ENCODE assay signal across 10 mouse cellular contexts in genomic region chr12:86941173-86941572, GRCm38 (mm10). TPM values are rescaled to one million over a fixed set of nuclear protein-coding genes. Genes with fewer than 3 reads are reported as not detected.
DNase-seq lines count a peak whose midpoint lies in the region; ATAC-seq lines count a peak whose summit lies in the region.
"Had no signal": no experiment of that assay in that cellular context is flagged by ENCODE, and none has a peak within 500 bp of the region (broad histone marks: within the 10 kb centered on the region; RNA-seq: fewer than 3 reads in every experiment).

No protein-coding gene starts in this region.

- intact Hi-C loops in left cerebral cortex, postnatal 10 days (cut with DNase I), result no loop called here

- no peaks in the 10 kb centered on the region for H3K27me3 ChIP-seq in embryonic facial prominence, embryonic 10.5 days (replicated peaks; ENCODE audit: low read depth, poor library complexity, severe bottlenecking)
- H3K27me3 ChIP-seq in hindbrain, embryonic 16.5 days (replicated peaks; ENCODE audit: control insufficient read depth, insufficient read depth, low read length), result no peaks in the 10 kb centered on the region
- H3K27me3 ChIP-seq in splenic B cell, adult 2 months (ENCODE audit: control insufficient read depth, insufficient read depth, low read length, poor library complexity, severe bottlenecking), result no peaks in the 10 kb centered on the region

- H3K4me2 ChIP-seq in hindbrain, embryonic 16.5 days (ENCODE audit: low read length), result peak overlapping the region; percentile 31

- WGBS in embryonic facial prominence, embryonic 10.5 days, result 46% methylated on average over 11 of the region's 11 CpGs
- WGBS in hindbrain, embryonic 16.5 days, result 9% methylated on average over 11 of the region's 11 CpGs

- DNase-seq in right cerebral cortex, adult 18-20 months, result peak; percentile 32
- no peak for DNase-seq in right cerebral cortex, postnatal 25 days
- DNase-seq in embryonic facial prominence, embryonic 10.5 days (ENCODE audit: low spot score), result no peak
- peak; percentile 17 for DNase-seq in splenic B cell, adult 2 months (ENCODE audit: low read depth, low spot score)
- DNase-seq in cerebellum, adult 9-11 months, result no peak
- no peak for DNase-seq in left cerebral cortex, postnatal 10 days (ENCODE audit: extremely low spot score in 1 of 2, low spot score in 2 of 2)
- DNase-seq in thymus, postnatal 10 days (ENCODE audit: low spot score in 2 of 2), result no peak
- DNase-seq: thymus, postnatal 4 days had no signal

- H3K9me3 ChIP-seq in embryonic facial prominence, embryonic 10.5 days, result no peaks in the 10 kb centered on the region
- no peaks in the 10 kb centered on the region for H3K9me3 ChIP-seq in hindbrain, embryonic 16.5 days (ENCODE audit: control insufficient read depth, low read length)

- H3K36me3 ChIP-seq in embryonic facial prominence, embryonic 10.5 days (replicated peaks), result no peaks in the 10 kb centered on the region
- no peaks in the 10 kb centered on the region for H3K36me3 ChIP-seq in hindbrain, embryonic 16.5 days (ENCODE audit: control insufficient read depth, insufficient read depth, low read length)
- no peaks in the 10 kb centered on the region for H3K36me3 ChIP-seq in splenic B cell, adult 2 months (ENCODE audit: control insufficient read depth, insufficient read depth, low read length, poor library complexity, severe bottlenecking)

- ATAC-seq in hindbrain, embryonic 16.5 days, result peak; percentile 64

- H3K9ac ChIP-seq in hindbrain, embryonic 16.5 days (ENCODE audit: low read depth, low read length), result peak overlapping the region; percentile 54

- H3K4me1 ChIP-seq in embryonic facial prominence, embryonic 10.5 days, result peaks cover 32% of the 10 kb centered on the region
- H3K4me1 ChIP-seq in hindbrain, embryonic 16.5 days (ENCODE audit: control insufficient read depth, insufficient read depth, low read depth, low read length), result peaks cover 24% of the 10 kb centered on the region

- no peak overlapping the region for H3K4me3 ChIP-seq in embryonic facial prominence, embryonic 10.5 days
- H3K4me3 ChIP-seq in hindbrain, embryonic 16.5 days (ENCODE audit: low read length), result no peak overlapping the region

- H3K27ac ChIP-seq in embryonic facial prominence, embryonic 10.5 days (replicated peaks), result peak overlapping the region; percentile 63; the same call in 1 of the 2 replicates
- peak overlapping the region; percentile 89 for H3K27ac ChIP-seq in hindbrain, embryonic 16.5 days (ENCODE audit: low read depth, low read length)

RNA-seq across cellular contexts. Expression of gene Cipc, which starts 5.7 kb away (rescaled TPM):
- polyA plus RNA-seq in embryonic facial prominence, embryonic 10.5 days (2016; fragmentation: Nextera tagmentation; extraction: Ambion mirVana), result 35.1 and 37.1 TPM in 2 replicates
- 43.4 and 49.0 TPM in 2 replicates for polyA plus RNA-seq in hindbrain, embryonic 16.5 days (2015; fragmentation: Nextera tagmentation; extraction: Ambion mirVana)
- 10 to 100 TPM; 59.9 to 61.9 TPM for total RNA-seq in left cerebral cortex, postnatal 10 days (2021)

RNA-seq across cellular contexts. Expression of gene Zdhhc22, which starts 49.1 kb away (rescaled TPM):
- 0.05 and 0.06 TPM in 2 replicates for polyA plus RNA-seq in embryonic facial prominence, embryonic 10.5 days (2016; fragmentation: Nextera tagmentation; extraction: Ambion mirVana)
- polyA plus RNA-seq in hindbrain, embryonic 16.5 days (2015; fragmentation: Nextera tagmentation; extraction: Ambion mirVana), result 23.2 and 26.9 TPM in 2 replicates
- total RNA-seq in left cerebral cortex, postnatal 10 days (2021), result 10 to 100 TPM; 45.0 to 47.8 TPM
- polyA plus RNA-seq: gonadal fat pad, adult 2 months had no signal

RNA-seq across cellular contexts. Expression of gene Irf2bpl, which starts 56.6 kb away (rescaled TPM):
- polyA plus RNA-seq in embryonic facial prominence, embryonic 10.5 days (2016; fragmentation: Nextera tagmentation; extraction: Ambion mirVana), result 13.5 and 17.3 TPM in 2 replicates
- polyA plus RNA-seq in hindbrain, embryonic 16.5 days (2015; fragmentation: Nextera tagmentation; extraction: Ambion mirVana), result 49.7 and 56.6 TPM in 2 replicates
- 10 to 100 TPM; 86.4 to 89.5 TPM for total RNA-seq in left cerebral cortex, postnatal 10 days (2021)

Comparison
In these comparisons a context has a peak if more than half of its experiments do, and no peak if none do; other contexts are left out.
1. DNase-seq: peak in right cerebral cortex, adult 18-20 months (single experiment) and splenic B cell, adult 2 months (single experiment); none in right cerebral cortex, postnatal 25 days (single experiment), embryonic facial prominence, embryonic 10.5 days (single experiment), cerebellum, adult 9-11 months (single experiment), left cerebral cortex, postnatal 10 days (0 of 2) and thymus, postnatal 10 days (0 of 2).
2. RNA of gene Zdhhc22, which starts 49.1 kb away (polyA plus RNA-seq): 23.2 to 26.9 TPM in hindbrain, embryonic 16.5 days; 0.05 to 0.06 TPM in embryonic facial prominence, embryonic 10.5 days; every median in the first group is over 10 times any median in the second.